Mouse (Mus musculus): ENCODE measurements at regions not wholly inside any gene's neighbourhood (a gene's known extent, or its start where the extent isn't known, plus 50 kb on each side); places are given as distances from the start of the nearest gene placed in this dataset.

- no peak for DNase-seq (ENCODE audit: low read depth)
Measured at GRCm38 (mm10) chr17:51528161-51528560, 304.9 kb downstream of the Satb1 start.

- DNase-seq (ENCODE audit: low read depth), result no peak
Measured at GRCm38 (mm10) chr17:51526881-51527280, 306.2 kb downstream of the Satb1 start.

GRCm38 (mm10) chr17:51526464-51526863 lies 306.6 kb downstream of the Satb1 start:
- DNase-seq (ENCODE audit: low read depth), result no peak

DNA sequence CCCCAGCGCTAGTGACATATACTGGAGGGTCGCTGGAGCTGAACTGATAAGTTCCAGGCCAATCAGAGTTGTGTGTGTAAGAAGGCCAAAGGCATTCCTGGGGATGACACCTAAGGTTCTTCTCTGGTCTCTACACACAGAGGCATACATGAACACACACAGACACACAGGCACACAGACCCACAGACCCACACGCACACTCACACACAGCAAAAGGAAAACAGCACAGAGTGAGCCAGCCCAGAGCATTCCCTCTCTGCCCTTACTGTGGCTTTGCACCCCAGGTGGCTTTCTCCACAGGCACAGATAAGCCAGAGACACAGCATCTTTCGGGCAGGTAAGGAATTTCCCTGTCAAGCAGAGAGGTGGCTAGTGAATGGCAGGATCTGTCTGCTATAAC lies 307.1 kb downstream of the Satb1 start:
- no peak for DNase-seq (ENCODE audit: low read depth)

- DNase-seq (ENCODE audit: low read depth), result no peak
Measured at GRCm38 (mm10) chr17:51525219-51525618, 307.9 kb downstream of the Satb1 start.

- no peak for DNase-seq (ENCODE audit: low read depth)
Measured at GRCm38 (mm10) chr17:51511917-51512316, 321.2 kb downstream of the Satb1 start.

- no peak for DNase-seq (ENCODE audit: low read depth)
Measured at GRCm38 (mm10) chr17:51500751-51501150, 321.6 kb upstream of the Tbc1d5 start.

DNA sequence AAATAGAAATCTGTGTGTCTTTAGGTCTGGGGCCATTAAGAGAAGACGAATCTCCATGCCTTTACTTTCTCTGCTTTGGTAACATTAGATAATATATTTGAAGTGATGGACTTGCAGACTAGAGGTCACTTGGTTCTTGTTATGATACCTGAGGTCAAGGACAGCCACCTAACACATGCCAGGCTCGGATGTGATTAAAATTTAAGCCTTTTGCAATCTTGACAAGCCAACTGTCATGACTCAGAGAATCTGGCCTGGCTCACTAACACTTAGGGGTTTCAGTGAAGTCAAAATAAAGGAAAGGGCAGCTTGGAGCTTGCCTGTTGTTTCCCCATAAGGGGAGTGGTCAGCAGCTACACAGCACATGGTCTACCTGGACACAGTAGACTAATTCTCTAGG lies 320.4 kb upstream of the Tbc1d5 start:
- DNase-seq (ENCODE audit: low read depth), result no peak

- no peak for DNase-seq (ENCODE audit: low read depth)
Measured at GRCm38 (mm10) chr17:51495038-51495437, 315.9 kb upstream of the Tbc1d5 start.

- no peak for DNase-seq (ENCODE audit: low read depth)
Measured at GRCm38 (mm10) chr17:51489386-51489785, 310.2 kb upstream of the Tbc1d5 start.

- no peak for DNase-seq (ENCODE audit: low read depth)
Measured at GRCm38 (mm10) chr17:51487918-51488445, 308.8 kb upstream of the Tbc1d5 start.

DNA sequence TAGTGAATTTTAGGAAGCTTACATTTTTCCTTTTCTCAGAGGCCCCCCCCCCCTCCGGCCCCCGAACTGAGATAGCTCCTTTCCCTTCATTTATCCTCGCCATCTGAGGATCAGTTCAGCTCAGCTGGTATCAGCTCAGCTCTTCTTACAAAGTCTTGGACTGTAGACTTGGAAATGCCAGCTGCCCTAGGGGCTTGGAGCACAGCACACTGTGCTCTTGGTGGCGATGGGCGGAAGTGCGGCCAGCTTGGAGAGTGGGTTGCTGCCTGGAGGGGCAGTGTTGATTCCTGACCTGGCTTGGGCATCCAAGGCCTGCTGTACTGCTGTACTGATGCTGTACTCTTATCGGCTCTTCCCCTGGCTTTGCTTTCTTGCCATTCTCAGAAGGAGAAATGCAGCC lies 298.7 kb upstream of the Tbc1d5 start:
- no peak for DNase-seq (ENCODE audit: low read depth)

DNA sequence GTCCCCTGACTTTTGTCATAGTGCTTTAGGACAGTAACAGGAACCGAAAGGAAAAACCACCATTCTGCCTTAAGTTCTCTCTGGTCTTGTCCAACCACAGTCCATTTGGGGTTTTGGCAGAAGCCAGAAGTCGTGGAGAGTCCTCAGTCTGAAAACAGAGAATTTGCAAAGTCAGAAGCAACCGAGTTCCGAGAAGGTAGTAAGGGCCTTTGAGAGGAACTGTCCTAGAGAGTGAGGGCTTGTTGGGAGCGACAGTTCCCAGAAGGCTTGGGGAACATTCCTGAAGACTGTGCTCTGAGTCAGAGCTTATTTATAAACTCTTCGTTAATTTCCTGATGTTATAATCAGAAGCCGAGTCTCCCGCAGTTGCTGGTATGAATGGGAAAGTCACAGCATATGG lies 298.3 kb upstream of the Tbc1d5 start:
- no peak for DNase-seq (ENCODE audit: low read depth)

GRCm38 (mm10) chr17:51462137-51462880 lies 283.2 kb upstream of the Tbc1d5 start:
- no peak for DNase-seq (ENCODE audit: low read depth)

GRCm38 (mm10) chr17:51461248-51461647 lies 282.1 kb upstream of the Tbc1d5 start:
- DNase-seq (ENCODE audit: low read depth), result no peak

DNA sequence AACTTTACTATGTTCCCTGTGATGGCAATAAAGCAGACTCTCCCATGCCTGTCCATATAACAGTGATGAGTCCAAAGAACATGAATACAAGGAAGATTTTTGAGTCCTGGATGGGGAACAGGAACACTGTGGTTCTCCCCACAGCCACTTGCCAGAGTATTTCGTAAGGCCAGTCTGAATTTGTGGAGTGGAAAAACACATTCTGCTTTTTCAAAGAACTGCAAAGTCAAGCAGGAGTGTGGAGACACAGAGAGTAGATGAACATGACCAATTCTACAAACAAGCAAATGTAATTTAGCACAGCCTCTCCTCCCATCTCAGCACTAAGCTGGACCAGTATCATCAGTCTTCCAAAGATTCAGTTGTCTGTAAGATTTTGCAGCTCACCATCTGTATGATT lies 280.0 kb upstream of the Tbc1d5 start:
- DNase-seq (ENCODE audit: low read depth), result no peak

DNA sequence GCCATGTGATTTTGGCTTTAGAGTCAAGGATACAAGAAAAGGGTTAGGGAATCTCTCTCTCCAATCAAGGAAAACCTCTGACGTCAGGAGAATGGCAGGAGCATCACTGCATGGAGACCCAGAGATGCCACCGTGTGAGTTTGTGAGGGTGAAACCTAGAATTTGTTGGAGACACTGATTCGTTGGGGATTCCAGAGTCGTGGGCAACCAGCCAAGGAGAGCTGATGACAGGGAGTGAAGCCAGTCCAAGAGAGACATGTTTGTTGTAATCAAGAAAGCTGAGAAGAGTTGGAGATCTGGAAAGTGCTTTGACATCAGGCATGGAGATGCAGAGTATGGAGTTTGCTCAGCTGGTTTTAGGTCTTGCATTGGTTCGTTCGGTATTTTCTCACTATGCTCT lies 236.6 kb upstream of the Tbc1d5 start:
- DNase-seq (ENCODE audit: low read depth), result no peak

GRCm38 (mm10) chr17:51414304-51414703 lies 235.2 kb upstream of the Tbc1d5 start:
- DNase-seq (ENCODE audit: low read depth), result no peak

DNA sequence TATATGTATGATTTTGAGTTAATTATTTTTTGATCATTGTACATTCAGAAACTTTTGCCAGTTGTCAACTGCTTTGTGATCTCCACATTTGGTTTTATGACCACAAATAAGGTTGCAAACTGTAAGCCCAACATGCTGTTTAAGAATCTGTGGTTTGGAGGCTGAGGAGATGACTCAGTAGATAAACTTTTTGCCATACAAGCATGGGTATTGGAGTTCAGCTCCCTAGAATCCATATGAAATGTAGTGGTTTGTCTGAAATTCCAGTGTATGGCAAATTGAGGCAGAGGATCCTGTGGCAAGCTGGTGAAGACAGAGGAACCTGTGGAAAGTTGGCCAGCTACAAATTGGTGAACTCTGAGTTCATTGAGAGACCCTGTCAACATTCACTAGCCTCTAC lies 234.6 kb upstream of the Tbc1d5 start:
- DNase-seq (ENCODE audit: low read depth), result no peak

DNA sequence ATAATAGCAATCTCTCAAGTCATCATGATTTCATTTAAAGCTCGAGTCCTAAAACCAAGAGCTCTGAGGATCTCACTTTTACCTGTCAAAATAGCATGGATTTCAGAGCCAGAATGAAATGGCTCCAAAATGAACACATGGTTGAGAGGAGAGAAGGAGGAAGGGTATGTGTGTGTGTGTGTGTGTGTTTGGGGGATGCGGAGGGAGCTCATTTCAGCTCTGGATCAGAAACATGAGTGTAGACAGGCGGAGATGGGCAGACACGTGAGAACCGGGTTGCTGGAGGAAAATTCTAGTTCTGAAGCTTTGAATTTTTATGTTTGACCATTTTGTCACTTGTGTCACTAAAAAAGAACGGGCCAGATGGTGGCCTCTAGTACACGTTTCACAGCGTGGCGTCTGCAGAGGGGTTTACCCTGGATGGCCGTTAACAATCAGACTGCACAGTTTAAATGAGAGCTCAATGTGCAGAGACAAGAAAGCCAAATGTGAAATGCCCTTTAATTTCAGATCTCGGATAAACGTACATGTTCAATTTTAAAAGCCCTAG lies 232.5 kb upstream of the Tbc1d5 start:
- DNase-seq (ENCODE audit: low read depth), result no peak

- DNase-seq (ENCODE audit: low read depth), result no peak
Measured at GRCm38 (mm10) chr17:51408894-51409293, 229.7 kb upstream of the Tbc1d5 start.

- peak; percentile 87 for DNase-seq (ENCODE audit: low read depth)
Measured at GRCm38 (mm10) chr17:51408367-51408766, 229.2 kb upstream of the Tbc1d5 start.

DNA sequence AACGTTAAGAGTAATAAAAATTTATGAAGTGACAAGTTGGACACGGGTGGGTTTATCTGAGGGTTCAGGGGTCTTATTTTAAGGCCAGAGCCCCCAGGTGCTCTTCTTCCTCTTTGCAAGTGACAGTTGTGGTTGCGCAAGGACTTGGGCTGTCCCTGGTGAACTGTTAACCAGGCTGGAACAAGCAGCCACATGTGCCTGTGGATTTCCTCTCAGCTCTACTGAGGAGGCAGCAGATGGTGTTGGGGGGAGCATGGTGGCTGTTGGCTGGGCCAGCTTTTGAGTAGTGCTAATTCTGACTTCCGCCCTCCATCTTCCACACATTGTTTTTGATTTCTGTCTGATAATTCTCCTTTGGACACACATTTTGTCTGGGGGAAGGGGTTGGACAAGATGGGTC lies 227.9 kb upstream of the Tbc1d5 start:
- DNase-seq (ENCODE audit: low read depth), result no peak

DNA sequence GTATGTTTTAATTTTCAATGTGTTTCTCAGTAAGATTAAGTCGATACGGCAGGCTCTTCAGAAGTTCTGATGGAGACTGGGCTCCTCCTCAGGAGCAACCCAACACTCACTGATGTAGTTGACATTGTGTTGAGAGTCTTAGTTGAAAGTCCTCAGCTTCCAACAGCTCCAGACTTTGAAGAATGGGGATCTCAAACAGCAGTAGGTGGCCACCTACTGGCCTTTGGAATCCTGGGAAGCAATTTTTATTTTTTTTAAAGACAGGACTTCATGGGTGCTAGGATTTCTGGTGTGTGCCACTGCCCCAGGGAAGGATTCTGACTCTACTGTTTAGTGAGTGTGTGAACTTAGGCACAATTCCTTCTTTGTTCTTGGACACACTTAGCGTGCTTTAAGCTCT lies 225.9 kb upstream of the Tbc1d5 start:
- no peak for DNase-seq (ENCODE audit: low read depth)

All from induced T-regulatory cell, adult 2 months (primary cell).